Mouse (Mus musculus) forebrain, embryonic 15.5 days (tissue): ENCODE data around the gene Ticam1. TPM values are rescaled to one million over a fixed set of nuclear protein-coding genes. Genes with fewer than 3 reads are reported as not detected.

ENCODE experiments used
- ATAC-seq: fragments of 200-750 bp; cut with Nextera tagmentation; replicated peaks from 2 replicates; pipeline ENCODE4 v1.8.0; 2017; ENCODE audit warnings: mild to moderate bottlenecking, moderate TSS enrichment, moderate library complexity
- H3K27ac ChIP-seq: fragments of 300-500 bp; sonication (generic); replicated peaks from 2 replicates; pipeline ENCODE4 v1.5.1; 2015; ENCODE audit warnings: mild to moderate bottlenecking, inconsistent platforms
- H3K27me3 ChIP-seq: fragments of 300-500 bp; sonication (generic); 2 replicates; pipeline ENCODE4 v1.6.1; 2015; ENCODE audit warnings: inconsistent platforms
- H3K36me3 ChIP-seq: fragments of 300-500 bp; sonication (generic); 2 replicates; pipeline ENCODE4 v1.6.1; 2015; ENCODE audit warnings: mild to moderate bottlenecking, inconsistent platforms
- H3K4me1 ChIP-seq: fragments of 300-500 bp; sonication (generic); 2 replicates; pipeline ENCODE4 v1.6.1; 2015; ENCODE audit warnings: inconsistent platforms
- H3K4me2 ChIP-seq: fragments of 300-500 bp; sonication (generic); replicated peaks from 2 replicates; pipeline ENCODE4 v1.6.1; 2015; ENCODE audit warnings: mild to moderate bottlenecking, inconsistent platforms
- H3K4me3 ChIP-seq: fragments of 300-500 bp; sonication (generic); 2 replicates; pipeline ENCODE4 v1.5.1; 2015; ENCODE audit warnings: mild to moderate bottlenecking, inconsistent platforms
- H3K9ac ChIP-seq: fragments of 300-500 bp; sonication (generic); replicated peaks from 2 replicates; pipeline ENCODE4 v1.6.1; 2015; ENCODE audit warnings: mild to moderate bottlenecking, inconsistent platforms
- H3K9me3 ChIP-seq: fragments of 300-500 bp; sonication (generic); 2 replicates; pipeline ENCODE4 v1.6.1; 2016; ENCODE audit warnings: inconsistent platforms
- WGBS: fragments of 180-500 bp; shearing (Covaris S2); methylation state at CpG from one replicate; pipeline ENCODE4 v1.1.7; 2015; ENCODE audit warnings: mixed read lengths; 5-methylcytosine and 5-hydroxymethylcytosine counted together
- polyA plus RNA-seq: library from polyadenylated mRNA; unstranded; fragments of >200 nt; fragmentation: Nextera tagmentation; extraction: Ambion mirVana; gene quantifications from 2 replicates; pipeline ENCODE4 v1.2.1, GENCODE M21; 2015

Ticam1 gene
- polyA plus RNA-seq, 1 experiment from 2014 or later: 1.7 TPM

- Histone ChIP-seq H3K9ac (no peak overlapping the region), H3K4me2 (peak overlapping the region; percentile 95; the same call in 1 of the 2 replicates), H3K27me3 (no peaks in the 10 kb centered on the region), H3K27ac (0 out of 2 replicates have a peak overlapping the region, but pooled peaks have one; percentile 38), H3K9me3 (no peaks in the 10 kb centered on the region), H3K4me3 (no peak overlapping the region), H3K36me3 (no peaks in the 10 kb centered on the region), H3K4me1 (peaks cover 29% of the 10 kb centered on the region)
- no peak for ATAC-seq
- WGBS: 22% methylated on average over 13 of the region's 13 CpGs
These were observed 25.9 kb upstream of the Ticam1 start for GRCm38 (mm10) chr17:56302363-56302996.

DNA sequence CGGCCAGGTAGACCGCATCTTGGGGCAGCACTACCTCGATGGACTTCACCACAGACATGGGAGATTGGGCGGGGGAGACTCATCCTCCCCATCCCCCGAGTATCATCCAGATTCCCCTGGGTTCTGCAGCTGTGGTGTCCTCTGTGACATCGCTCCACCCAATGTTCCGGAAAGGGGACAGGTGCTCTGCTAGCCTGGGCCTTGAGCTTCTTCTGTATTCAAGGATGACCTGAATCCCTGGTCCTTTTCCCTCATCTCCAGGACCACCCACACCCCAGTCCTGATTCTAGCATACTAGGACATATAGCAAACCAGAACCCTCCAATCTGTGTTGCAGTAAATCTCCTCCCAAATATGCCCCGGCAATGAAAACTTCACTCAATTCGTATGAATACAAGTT, 23.6 kb upstream of the Ticam1 start, which contains the start of gene Arrdc5:
Gene Arrdc5 (minus strand): TSS at position 101 of the 400 bp plus-strand sequence.
- no peaks in the 10 kb centered on the region for H3K9me3 ChIP-seq
- H3K36me3 ChIP-seq: no peaks in the 10 kb centered on the region
- no peak within 1 kb of the TSS for H3K27ac ChIP-seq
- peaks cover 21% of the 10 kb centered on the region for H3K4me1 ChIP-seq
- H3K4me3 ChIP-seq: no peak within 1 kb of the TSS
- H3K4me2 ChIP-seq: no peak within 1 kb of the TSS
- H3K27me3 ChIP-seq: no peaks in the 10 kb centered on the region
- no peak within 1 kb of the TSS for H3K9ac ChIP-seq
- WGBS: 93% methylated on average over 9 of the region's 9 CpGs
- ATAC-seq: no peak

DNA sequence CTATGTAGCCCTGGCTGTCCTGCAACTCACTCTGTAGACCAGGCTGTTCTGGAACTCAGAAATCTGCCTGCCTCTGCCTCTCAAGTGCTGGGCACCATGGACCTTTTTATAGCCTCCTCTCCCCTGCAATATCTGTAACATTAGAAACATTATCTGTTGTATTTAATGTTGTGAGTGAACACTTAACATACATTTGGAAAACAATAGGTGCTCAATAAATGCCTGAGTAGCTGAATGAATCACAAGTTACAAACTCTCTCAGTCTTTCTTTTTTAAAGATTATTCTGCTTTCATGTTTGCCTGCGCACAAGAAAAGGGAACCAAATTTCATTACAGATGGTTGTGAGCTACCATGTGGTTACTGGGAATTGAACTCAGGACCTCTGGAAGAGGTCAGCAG, 21.7 kb upstream of the Ticam1 start:
- WGBS: 100% methylated on average over 1 of the region's 1 CpGs
- no peak overlapping the region for H3K4me2 ChIP-seq
- ATAC-seq: no peak
- no peak overlapping the region for H3K27ac ChIP-seq
- H3K36me3 ChIP-seq: no peaks in the 10 kb centered on the region
- H3K27me3 ChIP-seq: no peaks in the 10 kb centered on the region
- no peak overlapping the region for H3K9ac ChIP-seq
- H3K4me1 ChIP-seq: peaks cover 7% of the 10 kb centered on the region
- no peak overlapping the region for H3K4me3 ChIP-seq
- no peaks in the 10 kb centered on the region for H3K9me3 ChIP-seq

DNA sequence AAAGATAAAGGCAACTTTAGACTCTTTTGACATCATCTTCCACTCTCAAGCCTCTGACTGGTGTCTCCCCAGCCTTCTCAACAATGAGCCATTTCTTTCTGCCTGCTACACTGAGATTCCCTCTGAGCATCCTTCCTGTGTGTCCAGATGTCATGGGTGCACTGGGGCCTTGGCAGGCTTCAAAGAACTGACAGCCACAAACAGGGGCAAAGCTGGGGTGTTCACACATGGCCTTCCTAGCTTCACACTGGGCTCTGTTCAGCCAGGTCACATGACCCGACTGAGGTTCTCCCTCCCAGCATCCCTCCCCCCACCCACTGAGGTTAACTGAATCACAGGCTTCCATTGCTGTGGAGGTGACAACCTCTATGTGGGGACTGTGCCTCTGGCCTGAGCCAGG, 19.6 kb upstream of the Ticam1 start:
- no peak overlapping the region for H3K27ac ChIP-seq
- H3K27me3 ChIP-seq: no peaks in the 10 kb centered on the region
- ATAC-seq: no peak
- no peak overlapping the region for H3K9ac ChIP-seq
- H3K36me3 ChIP-seq: no peaks in the 10 kb centered on the region
- 57% methylated on average over 1 of the region's 1 CpGs for WGBS
- H3K4me3 ChIP-seq: no peak overlapping the region
- H3K9me3 ChIP-seq: no peaks in the 10 kb centered on the region
- no peak overlapping the region for H3K4me2 ChIP-seq
- H3K4me1 ChIP-seq: peaks cover 4% of the 10 kb centered on the region

- Histone ChIP-seq H3K4me1 (peaks cover 24% of the 10 kb centered on the region), H3K4me2 (no peak overlapping the region), H3K4me3 (no peak overlapping the region), H3K36me3 (no peaks in the 10 kb centered on the region), H3K27me3 (no peaks in the 10 kb centered on the region), H3K9me3 (no peaks in the 10 kb centered on the region), H3K9ac (no peak overlapping the region), H3K27ac (no peak overlapping the region)
- no peak for ATAC-seq
- WGBS: 79% methylated on average over 19 of the region's 19 CpGs
These were observed 17.7 kb upstream of the Ticam1 start for GRCm38 (mm10) chr17:56294241-56294640.

DNA sequence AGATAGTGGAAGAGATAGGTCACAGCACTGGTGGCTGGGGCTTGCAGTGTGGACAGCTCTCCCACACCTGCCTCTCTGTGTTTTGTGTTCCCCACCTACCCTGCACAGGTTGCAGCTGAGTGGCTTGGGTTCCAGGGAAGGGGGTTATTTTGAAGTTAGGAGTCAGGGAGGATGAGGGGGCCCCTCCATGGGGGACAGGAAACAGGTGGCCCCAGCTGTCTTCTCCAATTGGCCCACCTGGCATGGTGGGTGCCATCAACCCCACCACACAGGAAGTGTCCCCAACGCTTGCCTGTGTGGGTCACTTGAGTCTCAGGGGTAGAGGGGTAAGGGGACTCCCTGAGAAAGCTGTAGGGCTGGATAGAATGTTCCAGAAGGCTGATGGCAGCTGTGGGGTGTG, 16.7 kb upstream of the Ticam1 start:
- H3K4me3 ChIP-seq: no peak overlapping the region
- no peak overlapping the region for H3K4me2 ChIP-seq
- WGBS: 80% methylated on average over 1 of the region's 1 CpGs
- no peak overlapping the region for H3K9ac ChIP-seq
- H3K36me3 ChIP-seq: no peaks in the 10 kb centered on the region
- H3K9me3 ChIP-seq: no peaks in the 10 kb centered on the region
- H3K4me1 ChIP-seq: peaks cover 24% of the 10 kb centered on the region
- no peaks in the 10 kb centered on the region for H3K27me3 ChIP-seq
- no peak overlapping the region for H3K27ac ChIP-seq
- no peak for ATAC-seq

DNA sequence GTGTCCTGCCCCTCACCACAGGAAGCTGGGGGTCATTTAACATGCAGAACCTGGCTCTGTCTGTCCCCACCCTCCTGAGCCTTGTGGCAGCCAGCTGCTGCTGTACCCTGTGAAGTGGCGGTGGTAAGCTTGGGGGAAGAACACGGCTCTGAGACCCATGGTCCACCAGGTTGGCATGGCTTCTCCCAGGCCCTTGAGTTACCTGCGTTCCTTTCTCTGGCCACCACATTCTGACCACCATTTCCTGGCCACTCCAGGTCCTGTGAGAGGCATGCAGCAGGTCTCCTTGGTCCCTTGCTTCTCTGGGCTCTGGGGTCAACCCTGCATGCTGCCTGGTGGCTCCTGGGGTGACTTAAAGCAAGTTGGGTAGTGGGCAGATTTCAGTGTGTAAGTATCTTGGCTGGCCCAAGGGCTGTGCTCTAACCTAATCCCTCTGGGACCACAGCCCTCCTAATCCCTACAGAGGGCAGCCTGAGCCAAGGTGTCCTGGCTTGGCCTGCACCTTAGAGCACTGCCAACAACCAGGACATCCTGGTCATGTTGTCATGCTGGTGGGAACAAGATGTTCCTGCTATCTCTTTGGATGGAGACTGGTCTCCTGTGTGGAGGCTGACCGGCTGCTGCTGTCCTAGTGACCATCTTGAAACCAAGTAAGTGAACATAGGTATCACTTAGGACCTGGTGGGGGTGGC, 16.1 kb upstream of the Ticam1 start, which contains the start of gene Plin3:
Gene Plin3 (minus strand): TSS at position 343 of the 692 bp plus-strand sequence.
- Histone ChIP-seq H3K36me3 (no peaks in the 10 kb centered on the region), H3K4me1 (peaks cover 27% of the 10 kb centered on the region), H3K27me3 (no peaks in the 10 kb centered on the region), H3K9ac (no peak within 1 kb of the TSS), H3K9me3 (no peaks in the 10 kb centered on the region), H3K4me3 (no peak within 1 kb of the TSS), H3K27ac (peak within 1 kb of the TSS; percentile 71; the same call in 1 of the 2 replicates), H3K4me2 (no peak within 1 kb of the TSS)
- 83% methylated on average over 4 of the region's 4 CpGs for WGBS
- ATAC-seq: no peak

GRCm38 (mm10) chr17:56291826-56292475, 15.4 kb upstream of the Ticam1 start:
- peak overlapping the region; percentile 71; the same call in 1 of the 2 replicates for H3K27ac ChIP-seq
- ATAC-seq: peak; percentile 7; the same call in 1 of the 2 replicates
- no peaks in the 10 kb centered on the region for H3K27me3 ChIP-seq
- H3K4me3 ChIP-seq: no peak overlapping the region
- H3K36me3 ChIP-seq: no peaks in the 10 kb centered on the region
- 49% methylated on average over 7 of the region's 7 CpGs for WGBS
- no peak overlapping the region for H3K4me2 ChIP-seq
- H3K9ac ChIP-seq: no peak overlapping the region
- peaks cover 27% of the 10 kb centered on the region for H3K4me1 ChIP-seq
- no peaks in the 10 kb centered on the region for H3K9me3 ChIP-seq

- peak overlapping the region; percentile 35 for H3K4me3 ChIP-seq
- under 1% methylated on average over 16 of the region's 16 CpGs for WGBS
- peaks cover 27% of the 10 kb centered on the region for H3K4me1 ChIP-seq
- peak; percentile 83 for ATAC-seq
- peak overlapping the region; percentile 42 for H3K4me2 ChIP-seq
- no peaks in the 10 kb centered on the region for H3K36me3 ChIP-seq
- H3K27ac ChIP-seq: peak overlapping the region; percentile 71
- H3K9me3 ChIP-seq: no peaks in the 10 kb centered on the region
- peak overlapping the region; percentile 50 for H3K9ac ChIP-seq
- no peaks in the 10 kb centered on the region for H3K27me3 ChIP-seq
These were observed 14.6 kb upstream of the Ticam1 start for GRCm38 (mm10) chr17:56291171-56291511.

DNA sequence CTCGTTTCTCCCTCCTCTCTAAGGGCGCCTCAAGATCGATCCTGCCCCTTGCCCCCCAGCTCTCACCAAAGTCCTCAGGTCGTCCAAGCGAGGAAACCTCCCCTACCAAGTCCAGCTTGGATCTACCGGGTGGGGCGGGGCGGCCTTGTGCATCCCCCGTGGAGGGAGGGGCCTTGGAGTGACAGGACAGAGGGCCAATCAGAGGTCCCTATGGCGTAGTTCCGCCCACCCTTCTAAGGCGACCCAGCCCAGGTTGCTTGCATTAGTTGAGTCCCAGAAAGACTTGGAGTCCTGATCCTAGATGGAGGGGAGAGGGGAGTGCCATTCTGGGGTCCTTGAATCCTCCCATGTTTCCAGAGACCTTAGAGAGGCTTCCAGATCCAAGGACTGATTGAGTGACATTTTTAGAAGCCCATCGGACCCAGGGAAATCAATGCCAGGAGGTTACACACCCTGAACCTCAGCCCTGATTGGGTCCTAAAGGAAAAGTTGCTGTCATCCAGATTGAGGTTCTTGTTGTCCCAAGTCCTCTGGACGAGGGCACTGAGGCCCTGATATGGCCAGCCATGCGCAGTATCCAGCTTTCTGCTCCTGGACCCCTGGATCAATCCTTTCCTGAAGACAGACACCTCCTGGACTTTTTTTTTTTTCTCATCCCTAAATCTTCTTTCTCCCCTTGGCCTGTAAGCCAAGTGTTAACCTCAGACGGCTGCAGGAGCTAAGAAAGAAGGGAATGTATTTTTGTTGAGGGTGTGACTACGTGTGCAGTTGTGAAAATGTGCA, 14.0 kb upstream of the Ticam1 start:
- Histone ChIP-seq H3K36me3 (no peaks in the 10 kb centered on the region), H3K4me2 (peak overlapping the region; percentile 42), H3K9me3 (no peaks in the 10 kb centered on the region), H3K4me1 (peaks cover 27% of the 10 kb centered on the region), H3K27me3 (no peaks in the 10 kb centered on the region), H3K27ac (peak overlapping the region; percentile 71), H3K4me3 (peak overlapping the region; percentile 35), H3K9ac (0 out of 2 replicates have a peak overlapping the region, but pooled peaks have one; percentile 50)
- peak; percentile 68 for ATAC-seq
- WGBS: 5% methylated on average over 17 of the region's 17 CpGs

DNA sequence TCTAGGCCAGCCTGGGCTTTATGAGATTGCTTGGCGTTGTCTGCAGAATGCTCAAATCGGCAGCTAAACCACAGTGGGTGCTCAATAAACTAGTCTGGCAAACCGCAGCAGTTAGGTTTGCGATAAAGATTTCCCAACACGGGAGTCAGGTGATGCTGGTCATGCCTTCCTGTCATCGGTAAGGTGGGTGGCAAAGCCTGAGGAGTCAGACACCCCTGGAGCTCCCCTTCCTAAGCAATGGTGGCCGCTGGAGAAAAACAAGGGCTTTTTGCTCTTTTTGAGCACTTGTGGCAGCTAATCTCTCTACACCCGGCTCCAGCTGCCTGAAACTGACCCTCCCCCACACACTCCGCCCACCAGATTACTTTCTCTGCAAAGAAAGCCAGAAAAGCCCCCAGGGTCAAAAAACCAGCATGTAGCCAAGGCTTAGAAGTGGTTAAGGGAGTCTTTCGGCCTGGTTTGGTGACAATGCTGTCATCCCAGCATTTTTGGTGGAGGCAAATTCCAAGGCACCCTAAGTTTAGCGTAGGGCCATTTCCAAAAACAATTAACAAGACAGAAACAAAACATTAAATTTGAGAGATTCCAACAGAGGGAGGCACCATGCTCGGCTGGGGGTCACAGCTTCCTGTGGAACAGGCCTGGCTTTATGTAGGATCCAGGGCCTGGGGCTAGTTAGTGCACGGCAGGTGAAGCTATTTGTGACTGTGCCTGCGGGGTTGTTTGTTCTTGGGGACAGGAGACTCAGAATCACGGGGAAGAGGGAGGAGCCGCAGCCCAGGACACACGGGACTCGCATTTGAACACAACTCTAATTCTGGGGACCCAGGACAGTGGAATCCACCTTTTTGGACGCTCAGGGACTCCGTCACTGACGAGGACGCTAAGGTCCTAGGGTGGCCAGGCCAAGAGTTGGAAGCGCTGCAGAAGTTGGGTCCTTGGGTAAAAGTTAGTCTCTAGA, 13.1 kb upstream of the Ticam1 start:
- Histone ChIP-seq H3K4me2 (peak overlapping the region; percentile 42), H3K27me3 (no peaks in the 10 kb centered on the region), H3K4me3 (peak overlapping the region; percentile 35), H3K4me1 (peaks cover 27% of the 10 kb centered on the region), H3K36me3 (no peaks in the 10 kb centered on the region), H3K9me3 (no peaks in the 10 kb centered on the region), H3K27ac (0 out of 2 replicates have a peak overlapping the region, but pooled peaks have one; percentile 23), H3K9ac (no peak overlapping the region)
- 2% methylated on average over 23 of the region's 23 CpGs for WGBS
- ATAC-seq: no peak
